Mouse (Mus musculus): ENCODE results near the gene Tmem132a. TPM values are rescaled to one million over a fixed set of nuclear protein-coding genes. Genes with fewer than 3 reads are reported as not detected.

Tmem132a gene
- polyA plus RNA-seq, 1 experiment from 2014 or later: 37.0 TPM

DNA sequence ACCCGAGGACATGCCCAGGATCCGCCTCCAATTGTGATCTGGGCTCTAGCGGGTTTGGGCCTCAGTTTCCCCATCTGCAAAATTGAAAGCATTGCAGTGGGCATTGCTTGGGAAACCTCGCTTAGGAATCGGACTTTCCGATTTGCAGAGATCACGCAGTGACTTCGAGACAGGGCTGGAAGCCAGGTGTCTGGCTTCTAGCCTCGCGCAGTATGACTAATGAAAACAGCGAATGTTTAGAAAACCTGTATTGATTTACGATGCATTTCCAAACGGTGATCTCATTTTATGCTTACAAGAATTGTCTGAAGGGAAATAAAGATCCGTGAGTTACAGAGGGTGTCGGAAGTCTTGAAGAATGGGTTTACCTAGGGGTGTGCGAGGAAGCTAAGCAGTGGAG lies 26.0 kb upstream of the Tmem132a start:
- H3K27me3 ChIP-seq (ENCODE audit: control insufficient read depth, insufficient read depth, low read length): no peaks in the 10 kb centered on the region
- H3K4me1 ChIP-seq (ENCODE audit: control insufficient read depth in 2 of 2, insufficient read depth in 2 of 2, low read length in 2 of 2): peaks cover 0 to 19% of the 10 kb centered on the region in 2 experiments; a peak in 3 of 4 replicates
- peak overlapping the region; percentile 90 for H3K4me2 ChIP-seq (ENCODE audit: low read length)
- H3K27ac ChIP-seq (replicated peaks in 1 of 2; ENCODE audit: control insufficient read depth in 1 of 2, insufficient read depth in 1 of 2, low read depth in 2 of 2, low read length in 2 of 2): peak overlapping the region; percentile 78 to 93
- peaks cover 38% of the 10 kb centered on the region for H3K36me3 ChIP-seq (ENCODE audit: control insufficient read depth, insufficient read depth, low read length)
- H3K4me3 ChIP-seq (ENCODE audit: control insufficient read depth in 1 of 2, insufficient read depth in 1 of 2, low read depth in 1 of 2, low read length in 2 of 2): peak overlapping the region; percentile 73 to 99
- peak overlapping the region; percentile 84 for H3K9ac ChIP-seq (ENCODE audit: low read length)
- no peaks in the 10 kb centered on the region for H3K9me3 ChIP-seq (ENCODE audit: control insufficient read depth, low read length)
- no peak for ATAC-seq (ENCODE audit: insufficient number of reproducible peaks, insufficient read depth, low FRiP score, low read depth)
- 3% methylated on average over 16 of the region's 16 CpGs for WGBS

DNA sequence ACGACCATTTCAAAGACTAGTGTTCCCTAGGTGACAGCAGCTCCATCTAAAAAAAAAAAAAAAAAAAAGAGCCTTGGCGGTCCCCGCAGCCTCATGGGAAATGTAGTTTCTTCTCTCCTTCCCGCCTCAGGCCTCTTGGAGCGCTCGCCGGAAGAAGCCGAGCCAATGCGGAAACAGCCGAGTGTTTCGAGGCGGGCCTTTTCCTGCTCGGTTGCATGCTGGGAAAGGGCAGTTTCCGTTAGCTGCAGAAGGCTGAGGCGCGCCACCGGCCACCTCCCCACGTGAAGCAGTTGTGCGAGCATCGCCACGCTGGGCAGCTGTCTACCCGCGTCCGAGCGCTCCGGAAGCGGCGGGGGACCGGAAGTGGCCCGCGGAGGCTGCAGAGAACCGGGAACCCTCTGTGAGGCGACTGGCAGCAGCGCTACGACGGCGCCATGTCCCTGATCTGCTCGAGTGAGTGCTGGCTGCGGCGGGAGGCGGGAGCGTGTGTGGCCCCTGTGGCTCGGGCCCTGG lies 25.3 kb upstream of the Tmem132a start, which contains the start of gene Prpf19:
Gene Prpf19, plus strand, starts transcription at position 216 of the 513 bp plus-strand sequence.
- no peaks in the 10 kb centered on the region for H3K9me3 ChIP-seq (ENCODE audit: control insufficient read depth, low read length)
- H3K27me3 ChIP-seq (ENCODE audit: control insufficient read depth, insufficient read depth, low read length): no peaks in the 10 kb centered on the region
- peak within 1 kb of the TSS; percentile 78 to 93 for H3K27ac ChIP-seq (replicated peaks in 1 of 2; ENCODE audit: control insufficient read depth in 1 of 2, insufficient read depth in 1 of 2, low read depth in 2 of 2, low read length in 2 of 2)
- peak within 1 kb of the TSS; percentile 90 for H3K4me2 ChIP-seq (ENCODE audit: low read length)
- peak; percentile 84 for ATAC-seq (ENCODE audit: insufficient number of reproducible peaks, insufficient read depth, low FRiP score, low read depth)
- 1% methylated on average over 43 of the region's 43 CpGs for WGBS
- H3K9ac ChIP-seq (ENCODE audit: low read length): peak within 1 kb of the TSS; percentile 84
- H3K4me1 ChIP-seq (ENCODE audit: control insufficient read depth in 2 of 2, insufficient read depth in 2 of 2, low read length in 2 of 2): peaks cover 0 to 19% of the 10 kb centered on the region in 2 experiments; a peak in 3 of 4 replicates
- H3K4me3 ChIP-seq (ENCODE audit: control insufficient read depth in 1 of 2, insufficient read depth in 1 of 2, low read depth in 1 of 2, low read length in 2 of 2): peak within 1 kb of the TSS; percentile 73 to 99
- peaks cover 32% of the 10 kb centered on the region for H3K36me3 ChIP-seq (ENCODE audit: control insufficient read depth, insufficient read depth, low read length)

DNA sequence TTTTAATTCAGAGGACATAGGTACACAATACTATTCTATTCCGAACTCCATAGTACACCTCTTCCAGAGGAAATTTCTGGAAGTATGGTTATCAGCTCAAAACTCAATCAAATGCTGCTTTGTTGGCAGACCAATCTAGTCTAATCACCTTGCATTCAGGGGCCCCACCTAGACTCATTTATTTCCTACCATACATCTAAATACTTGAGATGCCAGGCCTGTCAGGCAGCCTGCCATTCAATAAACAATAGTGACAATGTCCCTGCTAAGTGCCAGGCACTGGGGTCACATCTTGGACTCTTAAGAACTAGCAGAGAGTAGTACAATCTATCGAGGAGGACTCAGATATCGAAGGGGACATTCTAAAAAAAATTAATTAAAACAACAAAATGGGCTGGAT lies 22.5 kb upstream of the Tmem132a start:
- Histone ChIP-seq H3K4me3 (ENCODE audit: control insufficient read depth in 1 of 2, insufficient read depth in 1 of 2, low read depth in 1 of 2, low read length in 2 of 2) (no peak overlapping the region), H3K4me1 (ENCODE audit: control insufficient read depth in 2 of 2, insufficient read depth in 2 of 2, low read length in 2 of 2) (peaks cover 0 to 13% of the 10 kb centered on the region in 2 experiments; a peak in 3 of 4 replicates), H3K4me2 (ENCODE audit: low read length) (no peak overlapping the region), H3K27ac (replicated peaks in 1 of 2; ENCODE audit: control insufficient read depth in 1 of 2, insufficient read depth in 1 of 2, low read depth in 2 of 2, low read length in 2 of 2) (no peak overlapping the region), H3K9me3 (ENCODE audit: control insufficient read depth, low read length) (no peaks in the 10 kb centered on the region), H3K27me3 (ENCODE audit: control insufficient read depth, insufficient read depth, low read length) (no peaks in the 10 kb centered on the region), H3K9ac (ENCODE audit: low read length) (no peak overlapping the region), H3K36me3 (ENCODE audit: control insufficient read depth, insufficient read depth, low read length) (0 out of 2 replicates have a peak, but pooled peaks cover 3% of the 10 kb centered on the region)
- 82% methylated on average over 3 of the region's 3 CpGs for WGBS
- no peak for ATAC-seq (ENCODE audit: insufficient number of reproducible peaks, insufficient read depth, low FRiP score, low read depth)

DNA sequence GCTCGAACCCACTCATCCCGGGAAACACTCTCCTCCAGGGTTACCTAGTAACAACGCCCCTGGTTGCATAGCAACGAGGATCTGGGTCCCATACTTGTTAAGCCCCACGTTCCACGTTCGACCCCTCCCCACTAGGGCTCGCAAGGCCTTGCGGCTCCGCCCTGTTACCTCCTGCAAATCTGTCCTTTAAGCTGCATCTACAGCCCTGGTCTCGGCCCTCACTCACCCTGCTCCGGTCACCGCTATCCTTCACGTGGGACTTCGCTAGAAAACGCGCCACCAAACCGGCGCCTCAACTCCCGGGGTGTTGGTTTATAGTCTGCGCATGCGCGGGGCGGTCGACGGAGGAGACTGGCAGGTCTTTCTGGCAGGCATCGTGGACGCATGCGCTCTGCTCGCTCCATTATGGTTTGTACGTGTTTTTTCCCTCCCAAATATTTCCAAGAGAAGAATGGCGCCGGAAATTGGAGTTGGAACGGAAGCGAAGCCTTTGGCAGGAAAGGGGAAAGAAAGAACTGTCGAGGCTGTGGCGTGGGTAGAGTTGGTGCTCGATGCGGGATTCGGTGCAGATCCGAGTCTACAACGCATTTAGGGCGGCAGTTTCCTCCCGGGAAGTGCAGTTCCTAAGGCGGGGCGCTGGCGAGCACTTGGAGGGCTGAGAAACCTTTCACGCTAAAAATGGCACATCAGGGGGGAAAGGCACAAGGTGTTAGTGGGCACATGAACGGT lies 11.8 kb upstream of the Tmem132a start, which contains the start of gene Tmem109:
Gene Tmem109, minus strand, starts transcription at position 576 of the 729 bp plus-strand sequence.
- Histone ChIP-seq H3K4me3 (ENCODE audit: control insufficient read depth in 1 of 2, insufficient read depth in 1 of 2, low read depth in 1 of 2, low read length in 2 of 2) (peak within 1 kb of the TSS; percentile 53 to 67), H3K4me1 (ENCODE audit: control insufficient read depth in 2 of 2, insufficient read depth in 2 of 2, low read length in 2 of 2) (peaks cover 2 to 24% of the 10 kb centered on the region in 2 experiments; a peak in 3 of 4 replicates), H3K27ac (replicated peaks in 1 of 2; ENCODE audit: control insufficient read depth in 1 of 2, insufficient read depth in 1 of 2, low read depth in 2 of 2, low read length in 2 of 2) (peak within 1 kb of the TSS; percentile 92 to 97), H3K27me3 (ENCODE audit: control insufficient read depth, insufficient read depth, low read length) (no peaks in the 10 kb centered on the region), H3K4me2 (ENCODE audit: low read length) (peak within 1 kb of the TSS; percentile 97), H3K36me3 (ENCODE audit: control insufficient read depth, insufficient read depth, low read length) (peaks cover 7% of the 10 kb centered on the region; the same call in 1 of the 2 replicates), H3K9me3 (ENCODE audit: control insufficient read depth, low read length) (peaks cover 18% of the 10 kb centered on the region), H3K9ac (ENCODE audit: low read length) (peak within 1 kb of the TSS; percentile 83)
- peak; percentile 86 for ATAC-seq (ENCODE audit: insufficient number of reproducible peaks, insufficient read depth, low FRiP score, low read depth)
- under 1% methylated on average over 49 of the region's 49 CpGs for WGBS

DNA sequence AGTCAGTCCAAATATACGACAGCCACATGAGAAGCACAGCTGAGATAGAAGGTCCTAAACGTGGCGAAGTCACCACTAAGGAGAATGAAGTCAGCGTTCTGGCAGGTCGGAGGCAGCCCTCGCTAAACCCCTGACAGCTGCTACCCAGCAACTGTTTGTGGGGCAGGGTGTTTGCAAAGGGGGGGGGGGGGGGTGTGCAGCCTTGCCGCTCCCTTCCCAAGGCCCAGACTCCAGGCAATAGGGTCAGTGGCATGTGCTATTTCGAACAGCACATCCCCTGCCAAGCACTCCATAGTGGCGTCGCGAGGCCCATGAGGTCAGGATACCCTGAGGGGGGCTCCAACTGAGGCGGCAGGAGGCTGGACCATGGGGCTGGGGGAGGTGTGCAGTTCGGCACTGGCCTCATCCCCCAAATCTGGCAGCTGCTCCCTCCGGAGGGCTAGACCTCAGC lies 11.3 kb upstream of the Tmem132a start:
- Histone ChIP-seq H3K4me1 (ENCODE audit: control insufficient read depth in 2 of 2, insufficient read depth in 2 of 2, low read length in 2 of 2) (peaks cover 2 to 24% of the 10 kb centered on the region in 2 experiments; a peak in 3 of 4 replicates), H3K27me3 (ENCODE audit: control insufficient read depth, insufficient read depth, low read length) (no peaks in the 10 kb centered on the region), H3K9me3 (ENCODE audit: control insufficient read depth, low read length) (peaks cover 13% of the 10 kb centered on the region), H3K36me3 (ENCODE audit: control insufficient read depth, insufficient read depth, low read length) (peaks cover 7% of the 10 kb centered on the region; the same call in 1 of the 2 replicates), H3K9ac (ENCODE audit: low read length) (peak overlapping the region; percentile 83), H3K4me3 (ENCODE audit: control insufficient read depth in 1 of 2, insufficient read depth in 1 of 2, low read depth in 1 of 2, low read length in 2 of 2) (peak overlapping the region; percentile 53 to 67), H3K4me2 (ENCODE audit: low read length) (peak overlapping the region; percentile 97), H3K27ac (replicated peaks in 1 of 2; ENCODE audit: control insufficient read depth in 1 of 2, insufficient read depth in 1 of 2, low read depth in 2 of 2, low read length in 2 of 2) (peak overlapping the region in 1 of 2 experiments; percentile 97; a peak in 3 of 4 replicates)
- ATAC-seq (ENCODE audit: insufficient number of reproducible peaks, insufficient read depth, low FRiP score, low read depth): peak; percentile 58
- WGBS: 1% methylated on average over 14 of the region's 14 CpGs

DNA sequence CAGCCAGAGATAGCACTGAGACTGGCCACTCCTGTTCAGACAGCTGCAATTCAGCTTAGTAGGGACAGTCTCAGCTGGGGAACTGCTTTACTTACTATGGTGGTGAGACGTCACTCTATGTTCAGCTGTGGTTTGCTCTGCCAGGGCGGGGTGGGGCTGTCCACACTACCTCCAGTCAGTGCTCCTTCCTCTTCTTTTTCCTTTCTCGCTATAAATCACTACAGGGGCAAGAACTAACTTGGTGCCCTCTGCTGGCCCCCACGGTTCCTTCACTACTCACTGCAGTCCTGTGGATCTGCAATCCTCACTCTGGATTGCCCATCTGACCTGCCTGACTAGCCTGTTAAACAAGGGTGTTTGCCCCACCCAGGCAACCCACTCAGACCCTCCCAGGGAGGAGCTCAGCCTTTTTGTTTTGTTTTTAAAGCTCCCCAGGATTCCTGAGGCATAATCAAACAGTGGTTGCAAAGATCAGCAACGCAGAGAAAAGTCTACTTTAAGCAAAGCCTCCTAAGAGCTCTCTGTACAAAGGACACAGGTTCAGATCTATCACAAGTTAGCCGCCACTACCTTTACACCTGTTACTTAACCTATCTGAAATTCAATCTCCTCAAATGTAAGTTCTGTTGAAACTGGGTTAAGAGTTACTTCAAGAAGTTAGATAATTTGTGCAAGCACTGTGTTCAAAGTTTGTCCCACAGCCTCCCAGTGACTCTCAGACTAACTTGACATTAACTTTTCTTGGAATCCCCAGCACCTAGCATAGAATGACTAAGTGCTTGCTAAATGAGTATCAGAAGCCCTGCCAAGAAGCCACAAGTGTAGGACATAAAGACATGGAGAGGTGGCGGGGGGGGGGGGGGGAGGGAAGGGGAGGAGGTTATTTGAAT lies 10.6 kb upstream of the Tmem132a start:
- Histone ChIP-seq H3K9me3 (ENCODE audit: control insufficient read depth, low read length) (peaks cover 8% of the 10 kb centered on the region), H3K4me3 (ENCODE audit: control insufficient read depth in 1 of 2, insufficient read depth in 1 of 2, low read depth in 1 of 2, low read length in 2 of 2) (peak overlapping the region; percentile 53 to 67; a peak in 3 of 4 replicates), H3K4me2 (ENCODE audit: low read length) (peak overlapping the region; percentile 97), H3K4me1 (ENCODE audit: control insufficient read depth in 2 of 2, insufficient read depth in 2 of 2, low read length in 2 of 2) (peaks cover 2 to 24% of the 10 kb centered on the region in 2 experiments; a peak in 3 of 4 replicates), H3K27me3 (ENCODE audit: control insufficient read depth, insufficient read depth, low read length) (no peaks in the 10 kb centered on the region), H3K36me3 (ENCODE audit: control insufficient read depth, insufficient read depth, low read length) (peaks cover 7% of the 10 kb centered on the region; the same call in 1 of the 2 replicates), H3K9ac (ENCODE audit: low read length) (peak overlapping the region; percentile 83), H3K27ac (replicated peaks in 1 of 2; ENCODE audit: control insufficient read depth in 1 of 2, insufficient read depth in 1 of 2, low read depth in 2 of 2, low read length in 2 of 2) (0 out of 4 replicates have a peak overlapping the region, but pooled peaks of 1 of the 2 experiments have one; percentile 1)
- no peak for ATAC-seq (ENCODE audit: insufficient number of reproducible peaks, insufficient read depth, low FRiP score, low read depth)
- 43% methylated on average over 7 of the region's 7 CpGs for WGBS

Data from heart, embryonic 14.5 days (tissue).